Mouse (Mus musculus) myocyte (in vitro differentiated cells): ENCODE measurements around the gene Nxph3.

ENCODE experiments used
- E2F4 ChIP-seq: IDR thresholded peaks from one replicate; pipeline ENCODE4 v1.6.1; 2011; ENCODE audit warnings: mild to moderate bottlenecking, control low read depth, moderate library complexity; ENCODE audit not compliant: insufficient read depth
- MAX ChIP-seq: IDR thresholded peaks from one replicate; pipeline ENCODE4 v1.6.1; 2011; ENCODE audit warnings: low read depth, mild to moderate bottlenecking, control low read depth
- MYOG ChIP-seq, 3 experiments: IDR thresholded peaks; one replicate each; pipeline ENCODE4 v1.6.1; 2011; ENCODE audit warnings: control low read depth in 2 of 3, low read depth in 2 of 3, mild to moderate bottlenecking in 2 of 3; ENCODE audit not compliant: insufficient read length in 2 of 3, control insufficient read depth in 1 of 3, insufficient read depth in 1 of 3
- POLR2A ChIP-seq: IDR thresholded peaks from one replicate; pipeline ENCODE4 v1.6.1; 2011; ENCODE audit warnings: low read depth, mild to moderate bottlenecking, control low read depth, moderate library complexity; ENCODE audit not compliant: insufficient read length
- POLR2AphosphoS2 ChIP-seq: IDR thresholded peaks from one replicate; pipeline ENCODE4 v1.6.1; 2011; ENCODE audit warnings: low read depth, control low read depth; ENCODE audit not compliant: insufficient read length
- REST ChIP-seq: IDR thresholded peaks from one replicate; pipeline ENCODE4 v1.6.1; 2011; ENCODE audit warnings: mild to moderate bottlenecking, control low read depth, moderate library complexity; ENCODE audit not compliant: insufficient read depth, insufficient read length
- TCF12 ChIP-seq: IDR thresholded peaks from one replicate; pipeline ENCODE4 v1.6.1; 2011; ENCODE audit warnings: mild to moderate bottlenecking, control low read depth; ENCODE audit not compliant: poor library complexity, insufficient read depth, severe bottlenecking
- TCF3 ChIP-seq: IDR thresholded peaks from one replicate; pipeline ENCODE4 v1.6.1; 2011; ENCODE audit warnings: low read depth, control low read depth; ENCODE audit not compliant: insufficient read length
- USF1 ChIP-seq: IDR thresholded peaks from one replicate; pipeline ENCODE4 v1.6.1; 2011; ENCODE audit warnings: low read depth, mild to moderate bottlenecking, control low read depth, moderate library complexity

DNA sequence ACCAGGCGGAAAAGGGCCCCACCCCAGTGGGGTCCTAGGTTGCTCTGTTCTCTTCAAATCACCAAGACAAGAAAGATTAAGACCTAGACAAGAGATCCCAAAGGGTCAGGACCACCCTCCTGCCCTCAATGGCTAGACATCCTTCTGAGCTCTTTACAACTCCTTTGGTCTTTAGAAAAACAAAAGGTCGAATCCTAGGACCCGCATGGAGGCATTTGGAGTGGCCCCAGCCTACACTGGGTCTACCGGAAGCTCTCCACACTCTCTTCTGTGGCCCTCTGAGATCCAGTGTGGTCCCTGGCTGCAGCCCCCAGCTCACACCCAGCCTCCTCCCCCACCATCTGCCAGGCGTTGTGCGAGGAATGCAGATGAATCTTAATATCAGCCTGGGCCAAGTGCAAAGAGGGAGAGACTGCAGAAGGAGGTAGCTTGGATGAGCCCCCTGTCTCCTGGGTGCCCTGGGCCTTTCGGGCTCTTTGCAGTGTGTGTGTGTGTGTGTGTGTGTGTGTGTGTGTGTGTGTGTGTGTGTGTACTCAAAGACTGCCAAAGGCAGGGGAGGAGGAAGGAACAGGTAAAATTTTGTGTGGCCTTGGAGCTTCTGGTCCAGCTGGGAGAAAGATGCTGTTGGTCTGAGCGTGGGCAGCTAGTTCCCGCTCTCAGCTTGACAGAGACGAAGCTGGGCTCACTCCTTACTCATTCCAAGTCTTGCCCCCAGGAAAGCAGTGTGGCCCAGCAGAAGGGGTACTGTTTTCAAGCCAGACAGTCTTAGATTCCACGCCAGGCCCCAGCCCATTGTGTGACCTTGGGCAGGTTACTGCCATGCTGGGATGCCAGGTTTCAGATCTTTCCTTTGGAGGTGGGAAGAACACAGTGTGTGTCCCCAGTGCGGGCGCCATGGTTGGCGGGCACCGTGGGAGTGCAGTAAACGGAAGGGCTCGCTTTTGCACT is 1.3 kb upstream of the Nxph3 start:
- TF ChIP-seq POLR2A (no peak), MAX (no peak), E2F4 (no peak), USF1 (no peak), POLR2AphosphoS2 (no peak), REST (no peak), TCF3 (no peak), TCF12 (no peak), MYOG (IDR thresholded peaks at IDR 0.05; ENCODE audit: control insufficient read depth in 1 of 3, insufficient read depth in 1 of 3, insufficient read length in 2 of 3, low read depth in 2 of 3) (no peak)
